Mouse (Mus musculus) bone marrow, adult 2 months (tissue): ENCODE results near the gene Pafah1b1. TPM values are rescaled to one million over a fixed set of nuclear protein-coding genes. Genes with fewer than 3 reads are reported as not detected.

ENCODE experiments used
- H3K27ac ChIP-seq: fragments of 200-500 bp; 2 replicates; pipeline ENCODE4 v1.5.1; 2012; ENCODE audit warnings: low read depth, mild to moderate bottlenecking, control low read depth, inconsistent platforms, low read length; ENCODE audit not compliant: control insufficient read depth, poor library complexity, insufficient read depth
- H3K4me1 ChIP-seq: fragments of 200-500 bp; 2 replicates; pipeline ENCODE4 v1.6.1; 2011; ENCODE audit warnings: low read length; ENCODE audit not compliant: control insufficient read depth, insufficient read depth
- H3K4me3 ChIP-seq: fragments of 200-500 bp; replicated peaks from 2 replicates; pipeline ENCODE3; 2011; ENCODE audit warnings: mild to moderate bottlenecking, low read depth, low read length, control low read depth; ENCODE audit not compliant: control insufficient read depth
- CTCF ChIP-seq: fragments of 200-500 bp; IDR thresholded peaks from 2 replicates; pipeline ENCODE4 v1.5.1; 2011; ENCODE audit warnings: low read length, control low read depth; ENCODE audit not compliant: control insufficient read depth, insufficient read depth
- POLR2A ChIP-seq: fragments of 200-500 bp; IDR thresholded peaks from 2 replicates; pipeline ENCODE4 v1.6.1; 2011; ENCODE audit warnings: low read depth, mild to moderate bottlenecking, control low read depth, low read length, borderline replicate concordance; ENCODE audit not compliant: control insufficient read depth
- WGBS: fragments of 180-500 bp; shearing (Covaris S2); methylation state at CpG from one replicate; pipeline ENCODE4 v1.1.7; 2018; 5-methylcytosine and 5-hydroxymethylcytosine counted together
- polyA plus RNA-seq: library from polyadenylated mRNA; stranded (reverse); fragments of >200 nt; gene quantifications from 2 replicates; pipeline ENCODE4 v1.2.4, GENCODE M21; 2011; ENCODE audit warnings: low replicate concordance; ENCODE audit not compliant: missing spikeins, insufficient read depth, insufficient read length

The Pafah1b1 gene
- polyA plus RNA-seq, 1 experiment: 33.6 TPM

DNA sequence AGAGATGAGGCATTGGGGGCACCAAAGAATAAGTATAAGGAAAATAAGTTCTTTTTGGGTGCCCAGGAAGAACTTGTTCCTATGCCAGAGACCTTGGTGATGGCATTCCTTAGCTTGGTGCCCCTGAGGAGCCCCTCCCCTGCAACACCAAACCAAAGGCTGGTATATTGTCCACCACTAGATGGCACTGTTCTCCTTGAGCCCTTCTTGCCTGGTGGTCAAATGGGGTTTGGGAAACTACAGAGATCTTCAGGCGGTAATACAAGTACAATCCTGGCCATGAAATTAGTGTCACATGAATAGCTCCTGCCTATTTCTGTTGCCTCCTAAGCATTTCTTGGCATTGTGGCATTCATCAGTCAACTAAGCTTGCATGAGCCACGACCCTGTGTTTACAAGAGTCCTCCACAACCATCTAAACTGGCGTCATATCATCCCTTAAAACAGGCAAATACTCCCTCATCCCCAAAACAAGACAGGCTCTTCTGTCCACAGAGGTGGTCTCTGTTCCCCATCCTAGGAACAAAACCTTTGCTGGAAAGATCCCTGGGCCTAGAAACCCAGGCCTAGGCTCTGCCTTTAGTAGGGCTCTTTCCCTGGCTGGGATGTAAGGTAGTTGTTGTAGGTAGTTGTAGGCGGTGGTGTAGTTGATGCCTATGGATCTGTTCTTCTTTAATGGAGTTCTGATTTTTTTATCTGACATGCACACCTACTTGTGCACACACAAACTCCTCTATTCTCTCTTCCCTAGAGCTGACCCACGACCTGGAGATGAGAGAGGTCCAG, 89.8 kb downstream of the Pafah1b1 start:
- Histone ChIP-seq H3K4me1 (no peaks in the 10 kb centered on the region), H3K27ac (no peak overlapping the region), H3K4me3 (no peak overlapping the region)
- WGBS: 69% methylated on average over 5 of the region's 5 CpGs
- TF ChIP-seq CTCF (peak; percentile 72), POLR2A (no peak)

GRCm38 (mm10) chr11:74631880-74632789, 92.3 kb downstream of the Pafah1b1 start:
- TF ChIP-seq POLR2A (no peak), CTCF (no peak)

GRCm38 (mm10) chr11:74627481-74627880, 97.0 kb downstream of the Pafah1b1 start:
- TF ChIP-seq CTCF (no peak), POLR2A (no peak)
- H3K27ac ChIP-seq: no peak overlapping the region
- H3K4me3 ChIP-seq: no peak overlapping the region
- H3K4me1 ChIP-seq: peaks cover 2% of the 10 kb centered on the region; the same call in 1 of the 2 replicates
- WGBS: 74% methylated on average over 3 of the region's 3 CpGs

More at GRCm38 (mm10) chr11:74631880-74632789, 92.3 kb downstream of the Pafah1b1 start:
- WGBS: 81% methylated on average over 7 of the region's 7 CpGs
- no peaks in the 10 kb centered on the region for H3K4me1 ChIP-seq
- no peak overlapping the region for H3K4me3 ChIP-seq
- H3K27ac ChIP-seq: no peak overlapping the region

- TF ChIP-seq POLR2A: no peak
- no peak for TF ChIP-seq CTCF
- Histone ChIP-seq H3K4me3 (no peak overlapping the region), H3K27ac (no peak overlapping the region), H3K4me1 (peaks cover 2% of the 10 kb centered on the region; the same call in 1 of the 2 replicates)
Observed at GRCm38 (mm10) chr11:74625333-74625732, 99.1 kb downstream of the Pafah1b1 start.

Other genes starting within 250 kb of the Pafah1b1 start
- gene Rap1gap2, start 113.8 kb downstream of the Pafah1b1 start, polyA plus RNA-seq: 3.4 and 9.9 TPM in 2 replicates
- gene Ccdc92b, start 105.1 kb downstream of the Pafah1b1 start, polyA plus RNA-seq: 8.2 and 9.7 TPM in 2 replicates
- 15.7 and 34.1 TPM in 2 replicates for gene Cluh, start 75.2 kb downstream of the Pafah1b1 start, polyA plus RNA-seq
- 5.4 and 8.4 TPM in 2 replicates for gene Mettl16, start 46.2 kb upstream of the Pafah1b1 start, polyA plus RNA-seq
- gene Mnt, start 106.2 kb upstream of the Pafah1b1 start, polyA plus RNA-seq: 9.6 and 20.3 TPM in 2 replicates
- gene Sgsm2, start 172.4 kb upstream of the Pafah1b1 start, polyA plus RNA-seq: 1.9 and 4.8 TPM in 2 replicates
- 10.7 and 21.4 TPM in 2 replicates for gene Tsr1, start 173.4 kb upstream of the Pafah1b1 start, polyA plus RNA-seq
- 23.6 and 26.4 TPM in 2 replicates for gene Smg6, start 201.2 kb upstream of the Pafah1b1 start, polyA plus RNA-seq
- 5.3 and 5.5 TPM in 2 replicates for gene Srr, start 201.3 kb upstream of the Pafah1b1 start, polyA plus RNA-seq